Mouse (Mus musculus): ENCODE results near the gene H2al1e. TPM values are rescaled to one million over a fixed set of nuclear protein-coding genes. Genes with fewer than 3 reads are reported as not detected.
A peak's percentile ranks its signal among the peaks of the same experiment; 100 is the strongest.
"Not testable (repeated sequence)": the region's sequence is repeated elsewhere in the genome, so short reads cannot be mapped to it uniquely, and the experiment has no call there.

H2al1e gene
- polyA plus RNA-seq, 2 experiments, result not detected

- not testable (repeated sequence) for H3K27ac ChIP-seq (replicated peaks; ENCODE audit: low read depth, low read length); H3K9ac ChIP-seq (ENCODE audit: low read depth, low read length, severe bottlenecking); DNase-seq (ENCODE audit: low spot score); H3K4me1 ChIP-seq (ENCODE audit: control insufficient read depth, insufficient read depth, low read length); H3K4me3 ChIP-seq (replicated peaks; ENCODE audit: low read length); H3K27me3 ChIP-seq (ENCODE audit: control insufficient read depth, insufficient read depth, low read length); H3K36me3 ChIP-seq (ENCODE audit: control insufficient read depth, insufficient read depth, low read length); H3K4me2 ChIP-seq (replicated peaks; ENCODE audit: low read depth, low read length, severe bottlenecking); ATAC-seq (ENCODE audit: low FRiP score, low read depth); H3K9me3 ChIP-seq (ENCODE audit: control insufficient read depth, low read length)
- WGBS, result no CpG with 5 or more reads among the region's 3 CpGs
Measured at GRCm38 (mm10) chrX:11317956-11318355, 6.2 kb downstream of the H2al1e start, which contains the start of gene H2al1g. TSS of gene H2al1g (plus strand) at chrX:11318256.

DNA sequence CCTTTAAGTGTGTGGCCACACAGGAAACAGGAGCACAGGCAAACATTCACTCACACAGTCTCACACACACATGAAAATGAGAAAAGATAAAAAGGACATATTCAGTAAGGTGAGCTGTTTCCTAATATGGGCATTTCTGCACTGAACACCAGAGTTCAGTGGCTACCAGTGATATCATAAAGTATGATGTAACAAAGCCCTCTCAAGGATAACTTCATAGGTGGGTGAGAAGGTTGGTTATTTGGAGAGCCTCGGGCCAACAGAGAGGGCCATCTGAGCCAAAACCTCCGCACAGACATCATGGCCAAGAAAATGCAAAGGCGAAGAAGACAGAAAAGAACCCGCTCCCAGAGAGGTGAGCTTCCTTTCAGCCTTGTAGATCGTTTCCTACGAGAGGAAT is 9.5 kb downstream of the H2al1e start, which contains the start of gene H2al1h:
TSS of gene H2al1h (plus strand) at position 301 of the 400 bp plus-strand sequence.
- not testable (repeated sequence) for H3K9ac ChIP-seq (ENCODE audit: low read depth, low read length, severe bottlenecking); DNase-seq (ENCODE audit: low spot score); H3K36me3 ChIP-seq (ENCODE audit: control insufficient read depth, insufficient read depth, low read length); H3K4me1 ChIP-seq (ENCODE audit: control insufficient read depth, insufficient read depth, low read length); H3K4me2 ChIP-seq (replicated peaks; ENCODE audit: low read depth, low read length, severe bottlenecking); H3K9me3 ChIP-seq (ENCODE audit: control insufficient read depth, low read length); H3K27me3 ChIP-seq (ENCODE audit: control insufficient read depth, insufficient read depth, low read length); H3K27ac ChIP-seq (replicated peaks; ENCODE audit: low read depth, low read length); H3K4me3 ChIP-seq (replicated peaks; ENCODE audit: low read length); ATAC-seq (ENCODE audit: low FRiP score, low read depth)
- WGBS, result no CpG with 5 or more reads among the region's 6 CpGs

DNA sequence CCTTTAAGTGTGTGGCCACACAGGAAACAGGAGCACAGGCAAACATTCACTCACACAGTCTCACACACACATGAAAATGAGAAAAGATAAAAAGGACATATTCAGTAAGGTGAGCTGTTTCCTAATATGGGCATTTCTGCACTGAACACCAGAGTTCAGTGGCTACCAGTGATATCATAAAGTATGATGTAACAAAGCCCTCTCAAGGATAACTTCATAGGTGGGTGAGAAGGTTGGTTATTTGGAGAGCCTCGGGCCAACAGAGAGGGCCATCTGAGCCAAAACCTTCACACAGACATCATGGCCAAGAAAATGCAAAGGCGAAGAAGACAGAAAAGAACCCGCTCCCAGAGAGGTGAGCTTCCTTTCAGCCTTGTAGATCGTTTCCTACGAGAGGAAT is 12.6 kb downstream of the H2al1e start, which contains the start of gene H2al1i:
TSS of gene H2al1i (plus strand) at position 301 of the 400 bp plus-strand sequence.
- not testable (repeated sequence) for H3K9me3 ChIP-seq (ENCODE audit: control insufficient read depth, low read length); H3K4me3 ChIP-seq (replicated peaks; ENCODE audit: low read length); H3K27ac ChIP-seq (replicated peaks; ENCODE audit: low read depth, low read length); H3K4me2 ChIP-seq (replicated peaks; ENCODE audit: low read depth, low read length, severe bottlenecking); H3K4me1 ChIP-seq (ENCODE audit: control insufficient read depth, insufficient read depth, low read length); H3K36me3 ChIP-seq (ENCODE audit: control insufficient read depth, insufficient read depth, low read length); ATAC-seq (ENCODE audit: low FRiP score, low read depth); H3K27me3 ChIP-seq (ENCODE audit: control insufficient read depth, insufficient read depth, low read length); DNase-seq (ENCODE audit: low spot score); H3K9ac ChIP-seq (ENCODE audit: low read depth, low read length, severe bottlenecking)
- 100% methylated on average over 2 of the region's 5 CpGs for WGBS

GRCm38 (mm10) chrX:11327522-11327921 is 15.8 kb downstream of the H2al1e start, which contains the start of gene H2al1j:
TSS of gene H2al1j (plus strand) at chrX:11327822.
- not testable (repeated sequence) for H3K36me3 ChIP-seq (ENCODE audit: control insufficient read depth, insufficient read depth, low read length)
- WGBS, result 81% methylated on average over 2 of the region's 2 CpGs

DNA sequence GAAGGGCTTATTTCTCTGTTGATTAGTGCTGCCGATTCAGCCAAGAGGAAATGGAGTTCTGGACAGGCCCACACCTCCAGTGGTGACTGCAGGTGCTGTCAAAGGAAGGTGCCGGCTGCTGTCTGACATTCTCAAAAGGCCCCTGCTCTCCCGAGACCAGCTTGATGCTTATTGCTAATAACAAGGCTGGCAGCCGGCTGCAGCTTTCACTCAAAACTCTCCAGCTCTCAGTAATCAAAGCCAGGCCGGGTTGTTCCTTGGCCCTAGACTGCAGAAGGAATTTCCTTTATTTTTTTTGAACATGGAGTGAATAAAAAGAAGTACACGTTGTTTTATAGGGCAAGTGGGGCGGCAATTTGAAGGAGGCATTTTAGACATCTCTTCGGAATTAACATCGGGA is 34.0 kb downstream of the H2al1e start:
- DNase-seq (ENCODE audit: low spot score), result peak; percentile 71
- H3K27ac ChIP-seq (replicated peaks; ENCODE audit: low read depth, low read length), result 0 out of 2 replicates have a peak overlapping the region, but pooled peaks have one; percentile 19
- peak; percentile 57 for ATAC-seq (ENCODE audit: low FRiP score, low read depth)
- H3K4me2 ChIP-seq (replicated peaks; ENCODE audit: low read depth, low read length, severe bottlenecking), result peak overlapping the region; percentile 28
- TF ChIP-seq POLR2A (IDR thresholded peaks at IDR 0.05; ENCODE audit: borderline replicate concordance, extremely low read depth, insufficient read depth, insufficient read length), result no peak
- no peak overlapping the region for H3K9ac ChIP-seq (ENCODE audit: low read depth, low read length, severe bottlenecking)
- peaks cover 8% of the 10 kb centered on the region for H3K4me1 ChIP-seq (ENCODE audit: control insufficient read depth, insufficient read depth, low read length)
- no peaks in the 10 kb centered on the region for H3K9me3 ChIP-seq (ENCODE audit: control insufficient read depth, low read length)
- 38% methylated on average over 9 of the region's 9 CpGs for whole genome bisulfite sequencing
- no peaks in the 10 kb centered on the region for H3K27me3 ChIP-seq (ENCODE audit: control insufficient read depth, insufficient read depth, low read length)
- no peaks in the 10 kb centered on the region for H3K36me3 ChIP-seq (ENCODE audit: control insufficient read depth, insufficient read depth, low read length)
- H3K4me3 ChIP-seq (replicated peaks; ENCODE audit: low read length), result no peak overlapping the region

More at GRCm38 (mm10) chrX:11327522-11327921, 15.8 kb downstream of the H2al1e start, which contains the start of gene H2al1j:
- not testable (repeated sequence) for H3K4me2 ChIP-seq (replicated peaks; ENCODE audit: low read depth, low read length, severe bottlenecking); H3K9ac ChIP-seq (ENCODE audit: low read depth, low read length, severe bottlenecking); H3K4me1 ChIP-seq (ENCODE audit: control insufficient read depth, insufficient read depth, low read length); H3K27me3 ChIP-seq (ENCODE audit: control insufficient read depth, insufficient read depth, low read length); DNase-seq (ENCODE audit: low spot score); H3K9me3 ChIP-seq (ENCODE audit: control insufficient read depth, low read length); H3K27ac ChIP-seq (replicated peaks; ENCODE audit: low read depth, low read length); H3K4me3 ChIP-seq (replicated peaks; ENCODE audit: low read length); ATAC-seq (ENCODE audit: low FRiP score, low read depth)

GRCm38 (mm10) chrX:11346756-11347155 is 35.0 kb downstream of the H2al1e start:
- no peak overlapping the region for H3K9ac ChIP-seq (ENCODE audit: low read depth, low read length, severe bottlenecking)
- peaks cover 8% of the 10 kb centered on the region for H3K4me1 ChIP-seq (ENCODE audit: control insufficient read depth, insufficient read depth, low read length)
- WGBS, result 81% methylated on average over 3 of the region's 3 CpGs
- no peak for ATAC-seq (ENCODE audit: low FRiP score, low read depth)
- no peak overlapping the region for H3K27ac ChIP-seq (replicated peaks; ENCODE audit: low read depth, low read length)
- DNase-seq (ENCODE audit: low spot score), result no peak
- H3K4me2 ChIP-seq (replicated peaks; ENCODE audit: low read depth, low read length, severe bottlenecking), result no peak overlapping the region
- H3K27me3 ChIP-seq (ENCODE audit: control insufficient read depth, insufficient read depth, low read length), result no peaks in the 10 kb centered on the region
- H3K4me3 ChIP-seq (replicated peaks; ENCODE audit: low read length), result no peak overlapping the region
- no peaks in the 10 kb centered on the region for H3K36me3 ChIP-seq (ENCODE audit: control insufficient read depth, insufficient read depth, low read length)
- H3K9me3 ChIP-seq (ENCODE audit: control insufficient read depth, low read length), result no peaks in the 10 kb centered on the region
- TF ChIP-seq POLR2A (IDR thresholded peaks at IDR 0.05; ENCODE audit: borderline replicate concordance, extremely low read depth, insufficient read depth, insufficient read length), result no peak
